Mouse (Mus musculus) CH12.LX (cell line): ENCODE results near the gene Tnni1. TPM values are rescaled to one million over a fixed set of nuclear protein-coding genes. Genes with fewer than 3 reads are reported as not detected.

Source experiments
- DNase-seq: peaks from one replicate; pipeline ENCODE4 v3.0.0-alpha.2; 2013; ENCODE audit errors: extremely low read depth
- H3K27ac ChIP-seq: 2 replicates; pipeline ENCODE4 v1.5.1; 2012; ENCODE audit warnings: low read depth, mild to moderate bottlenecking, control low read depth, moderate library complexity; ENCODE audit not compliant: insufficient read depth
- H3K27me3 ChIP-seq: replicated peaks from 2 replicates; pipeline ENCODE3; 2012; ENCODE audit warnings: inconsistent platforms
- H3K36me3 ChIP-seq, 2 experiments: replicated peaks in 1 of 2; 2 replicates each; pipeline versions ENCODE3 to v1.6.1; 2012; ENCODE audit warnings: inconsistent platforms in 1 of 2, low read length in 1 of 2, mild to moderate bottlenecking in 1 of 2, mixed read lengths in 1 of 2, moderate library complexity in 1 of 2; ENCODE audit not compliant: control insufficient read depth in 1 of 2, insufficient read depth in 1 of 2
- H3K4me1 ChIP-seq, 2 experiments: 2 replicates each; pipeline ENCODE4 v1.6.1; 2012; ENCODE audit warnings: inconsistent platforms in 1 of 2, moderate library complexity in 1 of 2; ENCODE audit not compliant: insufficient read depth in 2 of 2, control insufficient read depth in 1 of 2
- H3K4me2 ChIP-seq: 2 replicates; pipeline ENCODE4 v1.6.1; 2012; ENCODE audit warnings: low read depth, mild to moderate bottlenecking, control low read depth; ENCODE audit not compliant: poor library complexity, insufficient read depth, severe bottlenecking
- H3K4me3 ChIP-seq, 3 experiments: fragments of 150-350 bp in 1 of 3; sonication (generic) in 1 of 3; replicated peaks in 1 of 3; 2 replicates each; pipeline versions ENCODE3 to v1.5.1; 2011 to 2012; ENCODE audit warnings: low read depth in 2 of 3, low read length in 2 of 3, mild to moderate bottlenecking in 2 of 3, moderate library complexity in 2 of 3, control low read depth in 1 of 3, improper control_type of control experiment in 1 of 3, inconsistent platforms in 1 of 3, mixed read lengths in 1 of 3; ENCODE audit not compliant: poor library complexity in 1 of 3
- H3K79me2 ChIP-seq: replicated peaks from 2 replicates; pipeline ENCODE4 v1.6.1; 2012; ENCODE audit warnings: mild to moderate bottlenecking, moderate library complexity; ENCODE audit not compliant: control insufficient read depth, poor library complexity, insufficient read depth, severe bottlenecking; ENCODE audit errors: extremely low read depth
- H3K9ac ChIP-seq: 2 replicates; pipeline ENCODE4 v1.6.1; 2012; ENCODE audit warnings: low read depth, mild to moderate bottlenecking, control low read depth, moderate library complexity; ENCODE audit not compliant: insufficient read depth
- H3K9me3 ChIP-seq: replicated peaks from 2 replicates; pipeline ENCODE3; 2012; ENCODE audit warnings: low read length, inconsistent platforms, mixed read lengths
- BHLHE40 ChIP-seq: IDR thresholded peaks from 2 replicates; pipeline ENCODE4 v1.6.1; 2011; ENCODE audit warnings: mild to moderate bottlenecking, low read depth, low read length, improper control_type of control experiment
- CHD1 ChIP-seq: IDR thresholded peaks from 2 replicates; pipeline ENCODE4 v1.6.1; 2012; ENCODE audit warnings: low read depth, low read length, improper control_type of control experiment, inconsistent platforms
- CHD2 ChIP-seq: IDR thresholded peaks from 2 replicates; pipeline ENCODE4 v1.6.1; 2011; ENCODE audit warnings: low read length, improper control_type of control experiment
- CTCF ChIP-seq, 2 experiments: IDR thresholded peaks in 1 of 2; conservative IDR thresholded peaks in 1 of 2; 2 replicates each; pipeline ENCODE4 v1.5.1; 2011 to 2012; ENCODE audit warnings: low read depth in 2 of 2, low read length in 2 of 2, improper control_type of control experiment in 1 of 2, inconsistent platforms in 1 of 2, mild to moderate bottlenecking in 1 of 2, moderate library complexity in 1 of 2
- E2F4 ChIP-seq: IDR thresholded peaks from 2 replicates; pipeline ENCODE4 v1.6.1; 2011; ENCODE audit warnings: low read depth, low read length, improper control_type of control experiment; ENCODE audit not compliant: insufficient replicate concordance
- ELF1 ChIP-seq: IDR thresholded peaks from 2 replicates; pipeline ENCODE4 v1.6.1; 2014; ENCODE audit warnings: low read depth, mild to moderate bottlenecking, inconsistent platforms, low read length, improper control_type of control experiment
- EP300 ChIP-seq: IDR thresholded peaks from 2 replicates; pipeline ENCODE4 v1.6.1; 2011; ENCODE audit warnings: low read length, improper control_type of control experiment
- ETS1 ChIP-seq: conservative IDR thresholded peaks from 2 replicates; pipeline ENCODE4 v1.6.1; 2012; ENCODE audit warnings: low read depth, mild to moderate bottlenecking, inconsistent platforms, low read length, improper control_type of control experiment, moderate library complexity
- GABPA ChIP-seq: IDR thresholded peaks from 2 replicates; pipeline ENCODE4 v1.6.1; 2012; ENCODE audit warnings: low read depth, low read length, improper control_type of control experiment, inconsistent platforms; ENCODE audit not compliant: insufficient replicate concordance
- HCFC1 ChIP-seq: IDR thresholded peaks from 2 replicates; pipeline ENCODE4 v1.6.1; 2012; ENCODE audit warnings: low read depth, mild to moderate bottlenecking, inconsistent platforms, low read length, improper control_type of control experiment
- IRF4 ChIP-seq: IDR thresholded peaks from 2 replicates; pipeline ENCODE4 v1.6.1; 2014; ENCODE audit warnings: low read depth, mild to moderate bottlenecking, inconsistent platforms, low read length, improper control_type of control experiment
- JUN ChIP-seq: IDR thresholded peaks from 2 replicates; pipeline ENCODE4 v1.6.1; 2011; ENCODE audit warnings: low read depth, mild to moderate bottlenecking, low read length, improper control_type of control experiment, moderate library complexity; ENCODE audit not compliant: insufficient read depth
- JUND ChIP-seq: conservative IDR thresholded peaks from 2 replicates; pipeline ENCODE4 v1.6.1; 2011; ENCODE audit warnings: low read depth, low read length, improper control_type of control experiment
- KAT2A ChIP-seq: IDR thresholded peaks from 2 replicates; pipeline ENCODE4 v1.6.1; 2012; ENCODE audit warnings: low read length, improper control_type of control experiment, inconsistent platforms; ENCODE audit not compliant: insufficient replicate concordance
- MAFK ChIP-seq: IDR thresholded peaks from 2 replicates; pipeline ENCODE4 v1.6.1; 2011; ENCODE audit warnings: low read length, improper control_type of control experiment; ENCODE audit not compliant: insufficient replicate concordance
- MAX ChIP-seq: IDR thresholded peaks from 2 replicates; pipeline ENCODE4 v1.6.1; 2011; ENCODE audit warnings: low read length, improper control_type of control experiment
- MAZ ChIP-seq: IDR thresholded peaks from 2 replicates; pipeline ENCODE4 v1.6.1; 2012; ENCODE audit warnings: low read depth, mild to moderate bottlenecking, inconsistent platforms, low read length, improper control_type of control experiment, moderate library complexity
- MEF2A ChIP-seq: IDR thresholded peaks from 2 replicates; pipeline ENCODE4 v1.6.1; 2014; ENCODE audit warnings: low read depth, mild to moderate bottlenecking, inconsistent platforms, low read length, improper control_type of control experiment, borderline replicate concordance
- MXI1 ChIP-seq: IDR thresholded peaks from 2 replicates; pipeline ENCODE4 v1.6.1; 2011; ENCODE audit warnings: mild to moderate bottlenecking, low read depth, low read length, improper control_type of control experiment
- MYC ChIP-seq: IDR thresholded peaks from 2 replicates; pipeline ENCODE4 v1.6.1; 2011; ENCODE audit warnings: low read depth, mild to moderate bottlenecking, improper control_type of control experiment, low read length
- NELFE ChIP-seq: IDR thresholded peaks from 2 replicates; pipeline ENCODE4 v1.6.1; 2011; ENCODE audit warnings: low read depth, low read length, improper control_type of control experiment
- NRF1 ChIP-seq: IDR thresholded peaks from 2 replicates; pipeline ENCODE4 v1.6.1; 2014; ENCODE audit warnings: low read depth, mild to moderate bottlenecking, inconsistent platforms, low read length, improper control_type of control experiment, moderate library complexity
- PAX5 ChIP-seq: IDR thresholded peaks from 2 replicates; pipeline ENCODE4 v1.6.1; 2012; ENCODE audit warnings: low read length, inconsistent platforms, mixed read lengths
- POLR2A ChIP-seq: IDR thresholded peaks from 2 replicates; pipeline ENCODE4 v1.6.1; 2011; ENCODE audit warnings: low read depth, mild to moderate bottlenecking, improper control_type of control experiment, low read length
- POLR2AphosphoS2 ChIP-seq: IDR thresholded peaks from 2 replicates; pipeline ENCODE4 v1.6.1; 2011; ENCODE audit warnings: low read depth, low read length, improper control_type of control experiment
- RAD21 ChIP-seq: IDR thresholded peaks from 2 replicates; pipeline ENCODE4 v1.6.1; 2011; ENCODE audit warnings: low read depth, mild to moderate bottlenecking, low read length, improper control_type of control experiment, moderate library complexity
- RCOR1 ChIP-seq: conservative IDR thresholded peaks from 2 replicates; pipeline ENCODE4 v1.6.1; 2012; ENCODE audit warnings: low read depth, mild to moderate bottlenecking, inconsistent platforms, low read length, improper control_type of control experiment
- SIN3A ChIP-seq: IDR thresholded peaks from 2 replicates; pipeline ENCODE4 v1.6.1; 2012; ENCODE audit warnings: low read length, improper control_type of control experiment, inconsistent platforms
- SMC3 ChIP-seq: IDR thresholded peaks from 2 replicates; pipeline ENCODE4 v1.6.1; 2011; ENCODE audit warnings: low read depth, low read length, improper control_type of control experiment
- TBP ChIP-seq: conservative IDR thresholded peaks from 2 replicates; pipeline ENCODE4 v1.6.1; 2011; ENCODE audit warnings: low read depth, low read length, improper control_type of control experiment
- TCF12 ChIP-seq: IDR thresholded peaks from 2 replicates; pipeline ENCODE4 v1.6.1; 2014; ENCODE audit warnings: low read depth, mild to moderate bottlenecking, inconsistent platforms, low read length, improper control_type of control experiment
- UBTF ChIP-seq: IDR thresholded peaks from 2 replicates; pipeline ENCODE4 v1.6.1; 2012; ENCODE audit warnings: low read depth, mild to moderate bottlenecking, inconsistent platforms, low read length, improper control_type of control experiment, moderate library complexity
- USF1 ChIP-seq: IDR thresholded peaks from 2 replicates; pipeline ENCODE4 v1.6.1; 2014; ENCODE audit warnings: low read depth, mild to moderate bottlenecking, inconsistent platforms, low read length, improper control_type of control experiment
- USF2 ChIP-seq: conservative IDR thresholded peaks from 2 replicates; pipeline ENCODE4 v1.6.1; 2011; ENCODE audit warnings: low read depth, low read length, improper control_type of control experiment
- ZC3H11A ChIP-seq: IDR thresholded peaks from 2 replicates; pipeline ENCODE4 v1.6.1; 2012; ENCODE audit warnings: low read depth, mild to moderate bottlenecking, inconsistent platforms, low read length, improper control_type of control experiment
- ZKSCAN1 ChIP-seq: IDR thresholded peaks from 2 replicates; pipeline ENCODE4 v1.6.1; 2012; ENCODE audit warnings: low read depth, inconsistent platforms, low read length, improper control_type of control experiment, borderline replicate concordance
- ZMIZ1 ChIP-seq: IDR thresholded peaks from 2 replicates; pipeline ENCODE4 v1.6.1; 2012; ENCODE audit warnings: low read depth, mild to moderate bottlenecking, inconsistent platforms, low read length, improper control_type of control experiment
- ZNF384 ChIP-seq: IDR thresholded peaks from 2 replicates; pipeline ENCODE4 v1.6.1; 2012; ENCODE audit warnings: low read depth, low read length, improper control_type of control experiment, inconsistent platforms
- dilution Hi-C: fragments of 300-500 bp; cut with MboI; formaldehyde crosslinking; loops from 2 replicates; pipeline ENCODE4 v1.14.3; 2020; ENCODE audit warnings: low sequenced_read_pairs; ENCODE audit not compliant: extremely low pct_unique_long_range_greater_than_20kb, extremely low pct_ligation_motif_present
- in situ Hi-C: fragments of 300-500 bp; cut with MboI; formaldehyde crosslinking; loops from 3 replicates; pipeline ENCODE4 v1.14.3; 2019; ENCODE audit warnings: low sequenced_read_pairs, low pct_ligation_motif_present, low pct_unique_long_range_greater_than_20kb, mixed read lengths
- polyA plus RNA-seq: library from polyadenylated mRNA; unstranded; fragments of >175 nt; gene quantifications from 2 replicates; pipeline ENCODE4 v1.2.1, GENCODE M21; 2012; ENCODE audit warnings: low read depth; ENCODE audit not compliant: insufficient read length
- total RNA-seq, 2 experiments: library from RNA; depleted of rRNA; stranded (reverse); fragments of 300-350 nt in 1 of 2; fragments of >200 nt in 1 of 2; gene quantifications; 2 replicates each; pipeline ENCODE4 v1.2.3; 2012 to 2014

Gene Tnni1
- total and polyA plus RNA-seq, 3 experiments, result 1.6 to 6.9 (median 4.2) TPM

DNA sequence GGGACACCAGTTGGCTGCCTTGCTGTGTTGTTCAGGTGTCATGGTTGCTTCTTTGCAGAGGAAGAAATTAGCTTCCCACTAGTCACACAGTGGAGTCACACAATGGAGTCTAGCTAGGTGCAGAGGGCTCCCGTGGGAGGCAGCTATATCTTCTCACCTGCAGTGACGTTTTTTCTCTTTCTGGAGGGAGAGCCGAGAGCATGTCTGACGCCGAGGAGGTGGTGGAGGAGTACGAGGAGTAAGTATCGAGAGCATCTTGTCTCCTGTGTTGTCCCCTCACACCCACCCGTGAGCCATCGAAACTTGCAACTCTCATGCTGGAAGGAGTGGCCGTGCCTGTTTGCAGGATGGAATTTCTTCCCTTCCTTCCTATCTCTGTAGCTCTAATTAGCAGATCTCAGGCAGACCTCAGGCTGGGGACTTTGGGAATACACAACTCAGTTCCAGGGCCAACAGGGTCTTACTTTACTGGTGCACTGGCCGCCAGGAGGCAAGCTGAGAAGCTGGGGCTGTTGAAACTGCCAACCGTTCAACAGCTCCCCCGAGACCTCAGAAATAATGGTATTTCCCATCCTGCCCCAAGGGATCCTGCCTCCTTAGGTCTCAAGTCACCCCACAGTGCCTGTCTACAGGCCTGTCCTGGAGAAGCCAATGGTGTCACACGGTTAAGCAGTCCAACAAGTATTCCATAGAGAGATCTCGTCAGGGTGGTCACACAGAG is 61.6 kb downstream of the Tnni1 start:
- dilution Hi-C loops, result no loop called here
- Histone ChIP-seq H3K4me2 (peak overlapping the region; percentile 62), H3K9me3 (no peaks in the 10 kb centered on the region)
- TF ChIP-seq MYC (no peak), RAD21 (no peak), JUND (no peak), MAFK (no peak), MAZ (no peak), TCF12 (peak; percentile 40; the same call in 1 of the 2 replicates), KAT2A (no peak), BHLHE40 (no peak), MXI1 (peak; percentile 37; the same call in 1 of the 2 replicates), CHD2 (no peak), JUN (no peak), EP300 (0 out of 2 replicates have a peak, but pooled peaks have one; percentile 30), ETS1 (peak; percentile 42; the same call in 1 of the 2 replicates), CHD1 (no peak), ZC3H11A (no peak), MAX (no peak), HCFC1 (no peak), MEF2A (peak; percentile 37; the same call in 1 of the 2 replicates), SIN3A (0 out of 2 replicates have a peak, but pooled peaks have one; percentile 45), E2F4 (no peak), POLR2A (no peak), USF1 (no peak), USF2 (no peak), UBTF (no peak), ZNF384 (no peak), CTCF (conservative IDR thresholded peaks at IDR 0.05 in 1 of 2, IDR thresholded peaks at IDR 0.05 in 1 of 2; ENCODE audit: low read depth in 2 of 2, low read length in 2 of 2) (peak in 1 of 2 experiments; percentile 40; a peak in 2 of 4 replicates), RCOR1 (0 out of 2 replicates have a peak, but pooled peaks have one; percentile 70), NRF1 (no peak), NELFE (peak; percentile 33; the same call in 1 of the 2 replicates), TBP (no peak), PAX5 (no peak), ELF1 (no peak), POLR2AphosphoS2 (no peak), SMC3 (no peak; the same call in 1 of the 2 replicates), ZKSCAN1 (no peak), GABPA (no peak), ZMIZ1 (no peak), IRF4 (peak; percentile 40; the same call in 1 of the 2 replicates)
- TF ChIP-seq, all 38 proteins: peak for 10
- Histone ChIP-seq H3K4me1 (peaks cover 39 to 71% of the 10 kb centered on the region in 2 experiments), H3K27ac (no peak overlapping the region), H3K79me2 (no peaks in the 10 kb centered on the region), H3K36me3 (no peaks in the 10 kb centered on the region), H3K4me3 (peak overlapping the region; percentile 26 to 41 (median 27)), H3K9ac (no peak overlapping the region; the same call in 1 of the 2 replicates), H3K27me3 (peaks cover 8% of the 10 kb centered on the region)
- peak; percentile 79 for DNase-seq
- in situ Hi-C loops, result no loop called here
